Mouse (Mus musculus): ENCODE results near the gene Gpr61.

Gene Gpr61

GRCm38 (mm10) chr3:108154656-108155055, at the start of gene Gpr61:
TSS of gene Gpr61 (minus strand) at chr3:108154882.
- DNase-seq (ENCODE audit: low read depth, low spot score), result no peak

- no peak for DNase-seq (ENCODE audit: low read depth, low spot score)
These were observed 49.8 kb upstream of the Gpr61 start for GRCm38 (mm10) chr3:108204470-108204869.

- DNase-seq (ENCODE audit: low read depth, low spot score), result peak; percentile 76
These were observed 49.1 kb upstream of the Gpr61 start for GRCm38 (mm10) chr3:108203621-108204325.

GRCm38 (mm10) chr3:108203212-108203611, 48.5 kb upstream of the Gpr61 start:
- no peak for DNase-seq (ENCODE audit: low read depth, low spot score)

DNA sequence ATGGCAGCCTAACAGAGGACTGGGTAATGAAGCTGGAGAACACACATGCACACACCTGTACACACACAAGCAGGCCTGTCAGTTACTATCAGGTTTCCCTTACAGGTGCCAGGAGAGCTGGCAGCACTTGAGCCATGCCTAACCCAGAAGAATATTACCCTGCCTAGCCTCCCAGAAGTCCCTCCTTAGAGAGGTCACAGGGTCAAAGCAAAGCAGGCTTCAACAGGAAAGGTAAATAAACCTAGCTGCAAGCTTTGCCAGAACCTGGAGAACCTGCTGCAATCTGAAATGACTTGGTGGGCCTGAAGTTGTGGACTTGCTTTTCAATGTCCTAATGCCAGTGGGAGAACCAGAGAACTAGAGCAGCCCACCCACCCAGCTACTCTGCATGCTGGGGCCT, 47.8 kb upstream of the Gpr61 start:
- DNase-seq (ENCODE audit: low read depth, low spot score), result no peak

GRCm38 (mm10) chr3:108200329-108201323, 45.9 kb upstream of the Gpr61 start, which contains the start of gene Cyb561d1:
TSS of gene Cyb561d1 (minus strand) at chr3:108201212.
- DNase-seq (ENCODE audit: low read depth, low spot score), result peak; percentile 98

DNA sequence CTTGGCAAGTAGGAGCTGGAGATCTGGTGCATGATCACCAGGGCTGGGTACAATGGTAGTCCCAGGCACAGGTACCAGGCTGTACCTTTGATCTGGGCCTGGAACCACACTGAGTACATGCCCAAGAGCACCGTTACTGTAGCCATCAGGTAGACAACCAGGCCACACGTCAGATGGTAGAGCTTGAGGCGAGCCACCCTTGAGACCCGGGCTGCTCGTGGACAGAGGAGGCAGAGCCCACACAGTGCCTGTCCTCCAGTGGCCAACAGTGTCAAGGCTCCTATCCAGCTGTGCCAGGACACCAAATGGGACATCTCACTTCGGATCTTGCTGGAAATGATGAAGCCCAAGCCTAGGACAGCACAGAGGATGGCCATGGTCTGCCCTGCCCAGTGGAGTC, 44.5 kb upstream of the Gpr61 start:
- DNase-seq (ENCODE audit: low read depth, low spot score), result no peak

GRCm38 (mm10) chr3:108197066-108197497, 42.4 kb upstream of the Gpr61 start:
- peak; percentile 51 for DNase-seq (ENCODE audit: low read depth, low spot score)

- DNase-seq (ENCODE audit: low read depth, low spot score), result no peak
These were observed 41.4 kb upstream of the Gpr61 start for GRCm38 (mm10) chr3:108195941-108196590.

GRCm38 (mm10) chr3:108195287-108195686, 40.6 kb upstream of the Gpr61 start:
- DNase-seq (ENCODE audit: low read depth, low spot score), result no peak

DNA sequence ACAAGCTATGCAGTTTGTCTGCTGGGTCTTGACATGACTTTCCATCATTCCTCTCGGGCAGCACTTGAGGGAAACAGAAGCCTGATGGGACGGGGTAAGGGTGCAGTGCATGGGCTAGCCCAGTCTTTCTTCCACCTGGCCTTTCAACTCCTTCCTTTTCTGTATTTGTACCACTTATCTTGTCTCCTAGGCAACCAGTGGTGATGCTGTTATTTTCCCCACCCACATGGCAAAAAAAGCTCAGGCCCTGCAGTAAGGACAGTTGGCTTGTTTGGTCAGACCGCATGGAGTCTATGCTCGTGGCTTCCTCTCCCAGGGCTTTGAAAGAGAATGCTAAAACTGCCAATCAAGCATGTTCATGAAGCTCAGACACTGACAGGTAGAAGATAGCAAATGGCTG, 39.0 kb upstream of the Gpr61 start:
- DNase-seq (ENCODE audit: low read depth, low spot score), result no peak

GRCm38 (mm10) chr3:108189897-108190296, 35.2 kb upstream of the Gpr61 start:
- no peak for DNase-seq (ENCODE audit: low read depth, low spot score)

DNA sequence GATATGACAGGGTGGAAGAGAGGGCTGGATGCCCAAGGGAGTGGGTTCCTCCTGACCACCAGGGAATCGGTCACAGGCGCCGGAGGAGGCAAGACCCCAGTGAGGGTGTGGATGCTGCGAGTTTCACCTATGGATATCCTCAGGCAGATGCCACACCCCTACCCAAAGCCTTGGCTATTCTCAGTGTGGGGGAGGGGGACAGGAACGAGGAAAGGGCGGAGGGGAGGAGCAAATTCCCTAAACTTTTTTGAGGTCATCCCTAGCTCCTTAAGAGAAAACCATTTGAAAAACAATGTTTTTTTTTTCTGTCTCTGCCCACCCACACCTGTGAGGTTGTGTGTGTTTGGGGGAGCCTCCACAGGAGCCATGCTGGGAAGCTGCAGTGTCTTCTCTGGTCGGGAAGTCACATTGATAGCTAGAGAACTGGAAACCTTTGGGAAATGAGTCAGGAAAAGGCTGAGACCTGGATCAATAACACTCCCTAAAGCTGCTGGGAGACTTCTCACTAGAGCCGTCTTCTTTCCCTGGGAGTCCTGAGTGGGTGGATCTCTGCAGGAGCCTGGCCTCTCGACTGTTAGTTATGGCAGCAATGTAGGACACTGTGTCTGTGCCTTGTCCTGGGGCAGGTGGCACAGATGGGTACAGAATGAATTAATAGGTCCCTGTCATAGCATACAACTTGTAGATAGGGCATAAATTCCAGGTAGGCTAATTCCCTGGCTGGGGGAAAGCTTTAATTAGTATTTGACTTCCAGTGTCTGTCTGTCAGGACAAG, 34.2 kb upstream of the Gpr61 start:
- peak; percentile 77 for DNase-seq (ENCODE audit: low read depth, low spot score)

- no peak for DNase-seq (ENCODE audit: low read depth, low spot score)
These were observed 32.6 kb upstream of the Gpr61 start for GRCm38 (mm10) chr3:108187111-108187795.

- peak; percentile 45 for DNase-seq (ENCODE audit: low read depth, low spot score)
These were observed 31.7 kb upstream of the Gpr61 start, which contains the start of gene Amigo1 for GRCm38 (mm10) chr3:108186098-108187047. TSS of gene Amigo1 (plus strand) at chr3:108186335.

GRCm38 (mm10) chr3:108185460-108186097, 30.9 kb upstream of the Gpr61 start:
- peak; percentile 72 for DNase-seq (ENCODE audit: low read depth, low spot score)

- no peak for DNase-seq (ENCODE audit: low read depth, low spot score)
These were observed 30.1 kb upstream of the Gpr61 start for GRCm38 (mm10) chr3:108184742-108185141.

DNA sequence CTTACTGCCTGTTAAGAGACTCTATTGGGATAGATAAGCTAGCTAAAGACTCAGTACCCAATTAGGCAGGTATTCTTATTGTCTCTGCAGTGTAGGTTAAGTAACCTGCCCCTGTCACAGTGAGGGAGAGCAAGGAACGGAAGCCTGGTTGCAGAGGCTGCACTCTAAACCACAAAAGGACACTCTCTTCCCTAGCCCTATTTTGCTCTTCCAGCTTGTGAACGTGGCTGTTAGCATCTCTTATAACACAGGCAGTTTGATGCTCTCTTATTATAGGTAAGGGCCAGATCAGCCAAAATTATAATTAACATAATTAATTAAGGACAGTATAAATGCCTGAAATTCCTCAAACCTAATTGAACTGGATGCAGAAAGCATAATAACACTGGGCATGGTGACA, 25.8 kb upstream of the Gpr61 start:
- DNase-seq (ENCODE audit: low read depth, low spot score), result no peak

Measured in R1 (cell line).